Mouse (Mus musculus) adrenal gland, adult 8-10 months (tissue): ENCODE measurements around the gene Fam122a. TPM values are rescaled to one million over a fixed set of nuclear protein-coding genes. Genes with fewer than 3 reads are reported as not detected.

Experiments used
- DNase-seq: peaks from one replicate; pipeline ENCODE4 v3.0.0; 2022
- total RNA-seq, 4 experiments: library from RNA; stranded (reverse); gene quantifications; 2 replicates each; pipeline ENCODE4 v1.2.4; 2022

Fam122a gene
- total RNA-seq, 4 experiments from 2014 or later: 28.0 to 37.9 (median 33.5) TPM

DNA sequence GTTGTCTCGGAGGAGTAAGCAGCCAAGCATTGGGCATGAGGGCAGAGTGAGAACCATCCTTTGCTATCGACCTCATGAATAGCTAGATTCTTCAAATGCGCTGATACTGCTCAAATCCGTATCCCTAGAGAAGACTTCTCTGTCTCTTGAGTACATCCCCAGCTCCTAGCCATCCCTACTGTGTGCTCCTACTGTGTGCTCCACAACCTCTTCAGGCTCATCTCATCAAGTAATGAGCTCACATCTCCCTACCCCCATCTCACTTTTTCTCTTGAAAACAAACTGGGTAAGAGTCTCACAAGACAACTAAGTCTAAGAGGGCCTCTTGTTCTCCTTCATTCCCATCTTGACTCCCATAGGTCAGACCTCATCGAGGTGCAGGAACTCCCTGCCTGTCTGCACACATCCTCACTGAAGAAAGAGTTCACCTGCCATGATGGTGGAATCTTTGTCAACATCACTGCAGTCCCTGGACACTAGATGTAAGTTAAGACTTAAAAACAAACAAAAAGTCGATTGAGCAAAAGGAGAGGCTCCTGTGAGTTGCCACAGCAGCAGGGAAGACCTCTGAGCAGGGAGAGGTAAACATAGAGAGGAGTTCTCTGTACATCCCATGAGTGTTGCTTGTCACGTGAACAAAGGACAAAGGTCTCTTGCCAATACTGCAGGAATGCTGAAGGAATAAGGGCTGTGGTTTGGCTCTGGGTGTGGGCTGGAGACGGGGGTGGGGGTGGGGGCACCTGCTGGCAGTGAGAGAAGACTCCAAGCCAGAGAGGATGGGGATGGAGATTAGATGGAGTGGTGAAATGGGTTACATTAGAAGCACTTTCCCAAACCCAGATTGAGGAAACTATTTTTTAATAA is 9.5 kb upstream of the Fam122a start:
- no peak for DNase-seq

DNA sequence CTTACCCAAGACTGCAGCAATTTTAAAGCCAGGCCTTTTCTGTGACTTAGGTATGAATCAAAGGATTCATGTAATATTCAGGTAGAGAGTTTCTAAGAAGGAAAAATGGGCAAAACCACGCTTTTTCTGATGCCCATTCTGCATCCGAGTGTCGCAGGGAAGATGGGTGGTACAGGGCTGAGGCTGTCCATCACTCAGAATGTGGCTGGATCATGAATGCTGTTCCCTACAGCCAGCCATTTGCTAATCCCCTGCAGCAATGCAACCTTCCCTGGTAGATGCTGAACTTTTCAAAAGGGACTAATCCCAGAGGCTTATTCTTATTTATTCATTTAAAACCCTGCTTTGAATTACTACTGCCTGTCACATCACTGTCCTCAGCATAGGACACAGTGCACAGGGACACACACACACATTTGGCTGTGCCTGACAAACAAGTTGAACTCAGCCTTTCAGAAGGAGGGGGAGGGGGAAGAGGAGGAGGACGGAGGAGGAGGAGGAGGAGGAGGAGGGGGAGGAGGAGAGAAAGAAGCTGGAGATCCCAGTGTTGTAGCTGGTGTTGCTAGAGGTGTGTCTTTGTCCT is 7.5 kb upstream of the Fam122a start:
- no peak for DNase-seq

DNA sequence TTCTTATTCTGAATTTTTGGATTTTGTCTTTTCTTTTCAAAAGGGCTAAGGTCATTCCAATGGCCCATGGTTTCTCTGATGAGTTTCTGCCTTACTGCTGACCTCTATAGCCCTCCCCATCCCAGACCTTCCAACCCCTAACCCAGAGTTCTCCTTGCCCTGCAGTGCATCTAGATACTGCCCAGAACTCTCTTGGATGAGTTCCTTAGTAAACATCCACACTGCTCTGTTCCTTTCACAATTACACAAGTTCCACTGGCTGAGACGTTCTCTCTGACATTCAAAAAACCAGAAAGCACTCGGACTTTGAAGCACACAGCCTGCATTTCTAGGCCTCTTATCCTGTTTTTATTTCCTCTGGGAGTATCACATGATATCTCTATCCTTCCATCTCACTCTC is 3.8 kb upstream of the Fam122a start:
- DNase-seq: no peak

GRCm38 (mm10) chr19:24476461-24476860 is 695 bp downstream of the Fam122a start:
- peak; percentile 35 for DNase-seq

DNA sequence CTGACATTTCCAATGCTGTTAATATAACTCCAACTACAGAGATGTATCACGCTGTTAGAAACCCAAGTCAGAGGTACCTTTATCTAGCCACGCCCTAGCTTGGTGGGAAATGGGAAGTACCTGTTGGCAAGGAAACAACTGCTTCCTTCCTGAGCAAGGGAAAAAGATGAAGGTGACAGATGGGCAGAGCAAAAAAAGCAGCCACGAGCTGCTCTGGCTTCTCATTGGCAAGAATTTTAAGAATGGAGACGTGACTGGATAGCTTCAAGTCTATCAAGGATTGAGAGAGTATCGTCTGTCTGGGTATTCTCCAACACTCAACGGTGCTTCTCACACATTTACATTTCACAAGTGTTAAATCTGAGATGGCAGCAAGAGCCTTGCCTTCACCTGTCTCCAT is 1.9 kb downstream of the Fam122a start:
- DNase-seq: no peak

DNA sequence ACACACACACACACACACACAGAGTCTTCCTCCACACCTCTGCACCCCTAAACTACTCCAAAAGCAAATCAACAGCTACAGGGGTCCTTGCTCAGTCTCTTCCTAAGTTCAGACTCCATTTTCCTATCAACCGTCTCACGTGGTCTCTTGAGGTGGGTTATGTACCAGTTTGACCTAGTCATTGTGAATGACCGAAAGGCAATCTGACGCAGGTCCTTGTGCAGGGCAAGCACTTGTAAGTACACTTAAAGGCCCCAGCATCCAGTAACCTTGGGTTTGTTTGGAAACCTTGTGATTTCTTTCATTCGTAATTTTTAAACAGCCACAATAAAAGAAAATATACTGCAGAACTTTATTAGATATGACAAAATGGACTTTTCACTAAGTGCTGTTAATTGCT is 4.6 kb downstream of the Fam122a start:
- no peak for DNase-seq

GRCm38 (mm10) chr19:24471538-24471937 is 5.6 kb downstream of the Fam122a start:
- no peak for DNase-seq

GRCm38 (mm10) chr19:24469216-24469615 is 7.9 kb downstream of the Fam122a start:
- no peak for DNase-seq

- DNase-seq: no peak
These were observed 8.5 kb downstream of the Fam122a start for GRCm38 (mm10) chr19:24468616-24469015.

- DNase-seq: no peak
These were observed 14.1 kb downstream of the Fam122a start for GRCm38 (mm10) chr19:24463011-24463410.

DNA sequence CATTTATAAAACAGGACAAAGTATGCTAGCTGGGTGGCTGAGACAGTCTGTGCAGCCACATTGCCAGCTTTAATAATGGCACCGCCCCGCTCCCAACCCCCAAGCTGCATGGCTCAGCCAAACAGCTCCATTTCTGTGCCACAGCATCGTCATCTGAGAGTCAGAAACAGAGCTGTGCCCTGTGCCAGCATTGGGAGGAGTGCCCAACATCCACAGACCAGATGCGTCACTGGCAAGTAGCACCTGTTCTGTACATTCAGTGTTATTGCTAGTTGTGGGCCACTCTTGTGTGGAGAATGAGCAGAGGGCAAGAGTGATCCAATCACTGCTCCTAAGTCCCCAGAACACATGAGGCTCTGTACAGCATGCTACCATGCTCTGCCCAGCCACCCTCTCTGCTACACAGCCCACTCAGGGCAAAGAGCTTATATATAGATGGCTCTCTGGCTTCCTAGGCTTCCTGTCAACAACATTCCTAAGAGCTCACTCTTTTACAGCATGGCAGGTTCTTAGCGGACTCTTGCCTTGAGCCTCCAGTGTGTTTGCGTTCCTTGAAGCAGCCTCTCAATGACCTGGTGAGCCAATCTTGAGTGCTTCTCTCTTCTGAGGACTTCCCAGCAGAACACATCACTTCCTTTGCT is 20.4 kb downstream of the Fam122a start:
- DNase-seq: no peak

GRCm38 (mm10) chr19:24455249-24455960 is 21.8 kb downstream of the Fam122a start:
- peak; percentile 31 for DNase-seq

DNA sequence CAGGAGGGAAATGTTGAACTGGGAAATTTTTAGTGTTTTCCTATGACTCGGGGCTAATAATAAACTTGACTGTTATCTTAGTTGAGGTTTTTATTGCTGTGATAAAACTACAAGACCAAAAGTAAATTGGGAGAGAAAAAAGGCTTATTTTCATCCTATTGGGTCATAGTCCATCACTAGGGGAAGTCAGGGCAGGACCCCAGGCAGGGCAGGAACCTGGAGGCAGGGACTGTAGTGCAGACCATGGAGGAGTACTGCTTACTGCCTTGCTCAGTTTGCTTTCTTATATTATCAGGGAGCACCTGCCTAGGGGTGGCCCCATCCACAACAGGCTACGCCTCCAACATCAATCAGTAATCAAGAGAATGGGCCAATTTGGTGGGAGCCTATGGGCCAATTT is 22.7 kb downstream of the Fam122a start:
- no peak for DNase-seq

GRCm38 (mm10) chr19:24453379-24453778 is 23.8 kb downstream of the Fam122a start:
- no peak for DNase-seq

DNA sequence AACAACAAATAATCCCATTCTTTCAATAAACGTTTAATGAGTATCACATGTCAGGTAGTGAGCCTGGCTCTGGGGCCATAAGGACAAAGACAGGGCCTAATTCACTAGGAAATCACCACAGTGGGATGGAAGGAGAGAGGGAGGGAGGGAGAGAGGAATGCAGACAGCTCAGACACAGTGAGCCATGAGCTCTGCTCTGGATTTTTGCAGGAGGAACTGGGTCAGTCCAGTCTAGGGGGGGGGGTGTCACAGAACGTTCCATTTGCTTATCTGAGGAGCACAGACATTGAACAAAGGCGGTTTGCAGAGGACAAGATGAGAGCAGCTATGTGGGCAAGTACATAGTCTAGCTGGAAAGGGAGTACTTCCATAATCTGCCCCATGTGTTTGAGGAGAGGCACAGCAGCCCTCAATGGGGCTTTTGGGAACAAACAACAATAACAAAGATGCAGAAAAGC is 24.7 kb downstream of the Fam122a start:
- no peak for DNase-seq

DNA sequence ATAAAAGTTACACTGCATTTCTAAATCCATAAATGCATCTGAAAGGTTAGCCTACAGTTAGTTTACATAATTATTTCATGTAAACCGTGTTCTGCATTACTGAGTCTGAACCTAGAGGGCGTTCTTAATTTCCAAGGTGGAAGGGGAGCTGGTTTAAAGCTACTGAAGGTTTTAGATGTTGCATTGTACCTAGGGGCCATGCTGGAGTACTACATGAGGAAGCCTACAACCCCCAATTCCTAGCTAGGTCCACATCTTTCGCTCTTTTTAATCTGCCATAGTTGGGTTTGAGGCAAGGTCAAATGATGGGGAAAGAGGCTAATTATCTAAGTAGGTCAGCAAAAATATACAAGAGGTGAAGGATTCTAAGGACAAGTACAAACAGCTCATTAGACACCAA is 25.5 kb downstream of the Fam122a start:
- DNase-seq: no peak

- no peak for DNase-seq
These were observed 26.4 kb downstream of the Fam122a start for GRCm38 (mm10) chr19:24450740-24451139.

DNA sequence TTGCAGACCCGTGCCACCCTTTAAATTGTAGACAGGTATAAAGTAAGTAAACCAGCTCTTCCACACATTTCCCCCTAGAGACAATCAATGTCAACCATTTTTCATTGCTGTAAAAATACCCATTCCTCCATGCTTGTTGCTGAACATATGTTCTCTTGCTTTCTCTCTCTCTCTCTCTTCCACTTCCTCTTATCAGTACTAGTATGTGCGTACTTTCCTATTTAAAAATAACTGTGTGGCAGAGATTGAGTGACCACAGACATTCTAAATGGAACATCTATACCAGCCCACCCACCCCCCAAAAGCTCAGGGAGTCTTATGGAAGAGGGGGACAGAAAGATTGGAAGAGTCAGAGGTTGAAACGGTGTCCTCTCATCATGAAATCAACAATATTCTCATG is 32.8 kb downstream of the Fam122a start:
- DNase-seq: no peak

DNA sequence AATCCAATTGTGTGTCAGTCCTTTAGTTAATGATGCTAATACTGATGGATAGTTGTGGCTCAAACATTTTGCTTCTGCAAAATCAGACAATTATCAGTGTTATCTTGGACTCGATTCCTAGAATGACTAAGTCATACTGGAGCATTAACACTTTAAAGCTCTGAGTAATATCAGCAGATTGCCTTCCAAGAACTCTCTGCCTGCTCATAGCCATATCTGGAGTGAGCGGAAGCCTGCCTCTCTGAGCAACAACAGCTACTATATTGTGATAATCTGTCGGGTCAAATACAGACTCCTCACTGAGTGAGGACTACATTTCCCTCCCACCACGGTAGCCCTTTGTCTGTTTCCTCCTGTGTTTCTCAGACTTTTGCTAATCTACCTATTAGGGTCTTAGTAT is 37.4 kb downstream of the Fam122a start:
- no peak for DNase-seq

GRCm38 (mm10) chr19:24434291-24434690 is 42.9 kb downstream of the Fam122a start:
- DNase-seq: no peak

DNA sequence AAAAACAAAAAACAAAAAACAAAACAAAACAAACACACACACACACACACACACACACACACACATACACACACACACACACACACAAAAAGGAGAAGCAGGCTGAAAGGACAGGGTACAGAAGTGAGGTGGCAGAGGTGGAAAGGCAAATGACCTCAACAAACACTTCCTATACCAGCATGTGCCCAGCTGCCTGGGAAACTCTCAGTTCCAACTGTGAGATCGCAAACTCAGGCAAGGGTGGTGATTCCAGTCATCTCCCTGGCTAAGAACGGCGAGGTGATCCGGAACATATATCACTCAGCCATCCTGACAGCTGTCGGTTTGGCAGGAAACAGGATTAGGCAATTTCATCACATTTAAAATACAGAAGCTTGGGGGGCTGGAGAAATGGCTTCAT is 44.7 kb downstream of the Fam122a start:
- no peak for DNase-seq

- DNase-seq: no peak
These were observed 45.8 kb downstream of the Fam122a start for GRCm38 (mm10) chr19:24431381-24431780.

DNA sequence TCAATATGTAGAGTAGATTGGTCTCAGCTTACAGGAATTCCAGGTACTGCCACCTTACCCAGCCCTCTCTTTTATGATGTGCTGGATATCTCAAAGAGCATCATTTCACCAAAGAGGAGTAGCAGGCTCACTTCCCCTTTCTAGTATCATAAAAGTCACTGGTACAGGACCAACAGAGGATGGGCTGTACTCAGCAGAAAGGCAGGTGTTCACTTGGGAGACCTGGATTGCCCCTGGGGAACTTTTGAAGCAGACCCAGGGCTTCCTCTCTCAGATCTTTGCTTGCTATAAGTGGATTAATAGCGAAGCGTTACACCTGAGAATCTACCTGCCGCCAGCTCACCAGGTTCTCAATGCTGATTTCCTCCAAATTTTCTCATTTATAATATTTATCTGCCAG is 49.1 kb downstream of the Fam122a start:
- DNase-seq: no peak
